Mouse (Mus musculus) hindbrain, embryonic 12.5 days (tissue): ENCODE data around the gene Lce3a. TPM values are rescaled to one million over a fixed set of nuclear protein-coding genes. Genes with fewer than 3 reads are reported as not detected.

Source experiments
- ATAC-seq: fragments of 200-750 bp; cut with Nextera tagmentation; 2 replicates; pipeline ENCODE4 v1.8.0; 2017; ENCODE audit warnings: moderate TSS enrichment; ENCODE audit not compliant: low FRiP score
- H3K27ac ChIP-seq: fragments of 300-500 bp; sonication (generic); 2 replicates; pipeline ENCODE4 v1.5.1; 2016; ENCODE audit warnings: mild to moderate bottlenecking
- H3K27me3 ChIP-seq: fragments of 300-500 bp; sonication (generic); 2 replicates; pipeline ENCODE4 v1.6.1; 2016; ENCODE audit warnings: mild to moderate bottlenecking
- H3K36me3 ChIP-seq: fragments of 300-500 bp; sonication (generic); 2 replicates; pipeline ENCODE4 v1.6.1; 2016; ENCODE audit warnings: mild to moderate bottlenecking
- H3K4me1 ChIP-seq: fragments of 300-500 bp; sonication (generic); 2 replicates; pipeline ENCODE4 v1.6.1; 2016
- H3K4me2 ChIP-seq: fragments of 300-500 bp; sonication (generic); replicated peaks from 2 replicates; pipeline ENCODE4 v1.6.1; 2016; ENCODE audit warnings: mild to moderate bottlenecking
- H3K4me3 ChIP-seq: fragments of 300-500 bp; sonication (generic); 2 replicates; pipeline ENCODE4 v1.5.1; 2016; ENCODE audit warnings: mild to moderate bottlenecking
- H3K9ac ChIP-seq: fragments of 300-500 bp; sonication (generic); 2 replicates; pipeline ENCODE4 v1.6.1; 2016; ENCODE audit warnings: mild to moderate bottlenecking, moderate library complexity
- H3K9me3 ChIP-seq: fragments of 300-500 bp; sonication (generic); replicated peaks from 2 replicates; pipeline ENCODE4 v1.6.1; 2016; ENCODE audit warnings: mild to moderate bottlenecking
- WGBS: fragments of 180-500 bp; shearing (Covaris S2); methylation state at CpG from one replicate; pipeline ENCODE4 v1.1.7; 2016; 5-methylcytosine and 5-hydroxymethylcytosine counted together
- polyA plus RNA-seq: library from polyadenylated mRNA; unstranded; fragments of >200 nt; fragmentation: Nextera tagmentation; extraction: Ambion mirVana; gene quantifications from 2 replicates; pipeline ENCODE4 v1.2.1, GENCODE M21; 2016

Gene Lce3a
- not detected in 2 replicates for polyA plus RNA-seq

- H3K9ac ChIP-seq, result no peak within 1 kb of the TSS
- no peak within 1 kb of the TSS for H3K4me3 ChIP-seq
- no peaks in the 10 kb centered on the region for H3K36me3 ChIP-seq
- no peaks in the 10 kb centered on the region for H3K27me3 ChIP-seq
- WGBS, result 73% methylated on average over 2 of the region's 2 CpGs
- no peak within 1 kb of the TSS for H3K27ac ChIP-seq
- H3K9me3 ChIP-seq, result no peaks in the 10 kb centered on the region
- H3K4me2 ChIP-seq, result no peak within 1 kb of the TSS
- no peaks in the 10 kb centered on the region for H3K4me1 ChIP-seq
- no peak for ATAC-seq
Measured at GRCm38 (mm10) chr3:92926130-92926529, at the start of gene Lce3a. Gene Lce3a (minus strand): TSS chr3:92926230.

DNA sequence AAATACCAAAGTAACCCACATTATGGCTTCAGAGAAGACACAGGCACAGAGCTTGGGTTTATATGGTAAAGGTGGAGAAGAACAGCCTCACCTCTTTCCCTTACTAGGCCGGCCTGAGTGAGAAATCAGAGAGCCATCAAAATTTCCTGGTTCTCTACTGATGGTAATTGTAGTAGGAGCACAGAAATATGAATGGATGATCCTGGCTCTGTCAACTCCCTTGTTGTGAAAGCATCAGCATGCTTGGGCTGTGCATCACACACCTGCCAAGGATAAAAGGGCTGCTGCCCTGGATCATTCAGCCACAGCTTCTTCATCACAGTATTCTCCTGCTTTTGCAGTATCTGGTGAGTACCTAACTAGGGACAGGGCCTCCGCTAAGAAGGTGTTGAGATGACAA, 40.7 kb upstream of the Lce3a start, which contains the start of gene Lce3e:
Gene Lce3e (plus strand): TSS at position 301 of the 400 bp plus-strand sequence.
- Histone ChIP-seq H3K27me3 (no peaks in the 10 kb centered on the region), H3K9me3 (no peaks in the 10 kb centered on the region), H3K4me3 (no peak within 1 kb of the TSS), H3K27ac (no peak within 1 kb of the TSS), H3K36me3 (no peaks in the 10 kb centered on the region), H3K9ac (no peak within 1 kb of the TSS), H3K4me1 (no peaks in the 10 kb centered on the region), H3K4me2 (no peak within 1 kb of the TSS)
- ATAC-seq, result no peak
- 89% methylated on average over 2 of the region's 2 CpGs for WGBS

DNA sequence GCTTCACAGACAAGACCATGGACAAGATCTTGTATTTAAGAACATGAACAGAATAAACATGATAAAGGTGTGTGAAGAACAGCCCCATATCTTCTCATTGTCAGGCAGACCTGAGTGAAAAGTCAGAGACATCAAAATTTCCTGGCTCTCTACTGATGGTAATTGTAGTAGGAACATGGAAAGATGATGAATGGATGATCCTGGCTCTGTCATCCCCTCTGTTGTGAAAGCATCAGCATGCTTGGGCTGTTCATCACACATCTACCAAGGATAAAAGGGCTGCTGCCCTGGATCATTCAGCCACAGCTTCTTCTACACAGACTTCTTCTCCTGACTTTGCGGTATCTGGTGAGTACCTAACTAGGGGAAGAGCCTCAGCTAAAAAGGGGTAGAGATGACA, 31.1 kb upstream of the Lce3a start, which contains the start of gene Lce3d:
Gene Lce3d (plus strand): TSS at position 301 of the 400 bp plus-strand sequence.
- no peak for ATAC-seq
- no peaks in the 10 kb centered on the region for H3K9me3 ChIP-seq
- no peak within 1 kb of the TSS for H3K4me3 ChIP-seq
- no peak within 1 kb of the TSS for H3K27ac ChIP-seq
- H3K9ac ChIP-seq, result no peak within 1 kb of the TSS
- H3K27me3 ChIP-seq, result no peaks in the 10 kb centered on the region
- H3K4me1 ChIP-seq, result no peaks in the 10 kb centered on the region
- no peaks in the 10 kb centered on the region for H3K36me3 ChIP-seq
- WGBS, result 92% methylated on average over 1 of the region's 1 CpGs
- no peak within 1 kb of the TSS for H3K4me2 ChIP-seq

DNA sequence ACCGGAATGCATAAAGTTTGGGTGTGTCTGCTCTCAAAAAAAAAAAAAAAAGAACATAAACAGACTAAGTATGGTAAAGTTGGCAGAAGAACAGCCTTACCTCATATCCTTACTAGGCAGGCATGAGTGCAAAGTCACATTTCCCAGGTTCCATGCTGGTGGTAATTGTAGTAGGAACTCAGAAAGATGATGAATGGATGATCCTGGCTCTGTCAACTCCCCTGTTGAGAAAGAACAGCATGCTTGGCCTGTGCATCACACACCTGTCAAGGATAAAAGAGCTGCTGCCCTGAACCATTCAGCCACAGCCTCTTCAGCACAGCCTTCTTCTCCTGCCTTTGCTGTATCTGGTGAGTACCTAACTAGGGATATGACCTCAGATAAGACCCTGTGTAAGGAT, 18.2 kb upstream of the Lce3a start, which contains the start of gene Lce3c:
Gene Lce3c (plus strand): TSS at position 301 of the 400 bp plus-strand sequence.
- Histone ChIP-seq H3K27me3 (no peaks in the 10 kb centered on the region), H3K9ac (no peak within 1 kb of the TSS), H3K4me3 (no peak within 1 kb of the TSS), H3K4me2 (no peak within 1 kb of the TSS), H3K27ac (no peak within 1 kb of the TSS), H3K36me3 (no peaks in the 10 kb centered on the region), H3K9me3 (no peaks in the 10 kb centered on the region), H3K4me1 (no peaks in the 10 kb centered on the region)
- WGBS, result 81% methylated on average over 1 of the region's 1 CpGs
- ATAC-seq, result no peak

GRCm38 (mm10) chr3:92932679-92933078, 6.6 kb upstream of the Lce3a start, which contains the start of gene Lce3b:
Gene Lce3b (plus strand): TSS chr3:92932979.
- no peak within 1 kb of the TSS for H3K4me2 ChIP-seq
- no peaks in the 10 kb centered on the region for H3K27me3 ChIP-seq
- H3K4me1 ChIP-seq, result no peaks in the 10 kb centered on the region
- no peak within 1 kb of the TSS for H3K27ac ChIP-seq
- no peak within 1 kb of the TSS for H3K4me3 ChIP-seq
- 62% methylated on average over 2 of the region's 2 CpGs for WGBS
- no peaks in the 10 kb centered on the region for H3K36me3 ChIP-seq
- no peaks in the 10 kb centered on the region for H3K9me3 ChIP-seq
- H3K9ac ChIP-seq, result no peak within 1 kb of the TSS
- ATAC-seq, result no peak

- 69% methylated on average over 4 of the region's 4 CpGs for WGBS
- H3K9me3 ChIP-seq, result no peaks in the 10 kb centered on the region
Measured at GRCm38 (mm10) chr3:92920364-92920763, 5.7 kb downstream of the Lce3a start.

GRCm38 (mm10) chr3:92907571-92907970, 18.5 kb downstream of the Lce3a start:
- H3K9me3 ChIP-seq, result no peaks in the 10 kb centered on the region
- no peak for ATAC-seq
- H3K9ac ChIP-seq, result no peak overlapping the region
- no peaks in the 10 kb centered on the region for H3K4me1 ChIP-seq
- H3K36me3 ChIP-seq, result no peaks in the 10 kb centered on the region
- H3K4me3 ChIP-seq, result no peak overlapping the region
- H3K27me3 ChIP-seq, result no peaks in the 10 kb centered on the region
- no peak overlapping the region for H3K4me2 ChIP-seq
- WGBS, result 29% methylated on average over 4 of the region's 4 CpGs
- H3K27ac ChIP-seq, result no peak overlapping the region

More at GRCm38 (mm10) chr3:92920364-92920763, 5.7 kb downstream of the Lce3a start:
- H3K9ac ChIP-seq, result no peak overlapping the region
- no peak overlapping the region for H3K4me3 ChIP-seq
- ATAC-seq, result no peak
- H3K4me2 ChIP-seq, result no peak overlapping the region
- H3K27me3 ChIP-seq, result no peaks in the 10 kb centered on the region
- H3K4me1 ChIP-seq, result no peaks in the 10 kb centered on the region
- no peak overlapping the region for H3K27ac ChIP-seq
- no peaks in the 10 kb centered on the region for H3K36me3 ChIP-seq

GRCm38 (mm10) chr3:92905182-92905581, 20.8 kb downstream of the Lce3a start:
- no peaks in the 10 kb centered on the region for H3K27me3 ChIP-seq
- ATAC-seq, result no peak

GRCm38 (mm10) chr3:92903640-92904039, 22.4 kb downstream of the Lce3a start:
- no peaks in the 10 kb centered on the region for H3K4me1 ChIP-seq
- no peak overlapping the region for H3K4me3 ChIP-seq
- no peaks in the 10 kb centered on the region for H3K9me3 ChIP-seq
- no peak for ATAC-seq
- no peak overlapping the region for H3K9ac ChIP-seq
- no peaks in the 10 kb centered on the region for H3K27me3 ChIP-seq
- no peak overlapping the region for H3K4me2 ChIP-seq
- WGBS, result 26% methylated on average over 4 of the region's 4 CpGs
- no peak overlapping the region for H3K27ac ChIP-seq
- H3K36me3 ChIP-seq, result no peaks in the 10 kb centered on the region

More at GRCm38 (mm10) chr3:92905182-92905581, 20.8 kb downstream of the Lce3a start:
- H3K9me3 ChIP-seq, result no peaks in the 10 kb centered on the region
- no peak overlapping the region for H3K27ac ChIP-seq
- WGBS, result 50% methylated on average over 3 of the region's 3 CpGs
- H3K4me3 ChIP-seq, result no peak overlapping the region
- H3K4me1 ChIP-seq, result no peaks in the 10 kb centered on the region
- H3K4me2 ChIP-seq, result no peak overlapping the region
- no peak overlapping the region for H3K9ac ChIP-seq
- no peaks in the 10 kb centered on the region for H3K36me3 ChIP-seq

DNA sequence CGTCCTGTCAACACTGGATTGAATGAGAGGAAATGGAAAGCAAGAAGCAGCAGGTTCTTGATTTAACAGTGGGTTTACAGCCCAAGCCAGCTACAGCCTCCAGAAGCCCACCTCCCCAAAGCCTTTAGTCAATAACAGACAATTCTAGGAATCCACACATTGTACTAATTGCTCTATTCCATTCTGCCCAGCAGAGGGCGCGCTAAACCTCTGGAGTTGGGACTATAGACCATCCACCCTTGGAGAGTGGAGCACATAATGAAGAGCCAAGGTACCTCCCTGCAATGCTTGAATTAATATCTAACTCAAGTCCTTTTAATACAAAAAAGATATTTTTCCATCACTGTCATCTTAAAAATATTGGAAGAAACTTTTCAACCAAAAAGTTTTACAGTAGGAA, 23.0 kb downstream of the Lce3a start:
- H3K4me2 ChIP-seq, result no peak overlapping the region
- no peaks in the 10 kb centered on the region for H3K27me3 ChIP-seq
- H3K36me3 ChIP-seq, result no peaks in the 10 kb centered on the region
- 33% methylated on average over 3 of the region's 3 CpGs for WGBS
- H3K9ac ChIP-seq, result no peak overlapping the region
- H3K27ac ChIP-seq, result no peak overlapping the region
- ATAC-seq, result no peak
- no peak overlapping the region for H3K4me3 ChIP-seq
- H3K9me3 ChIP-seq, result no peaks in the 10 kb centered on the region
- no peaks in the 10 kb centered on the region for H3K4me1 ChIP-seq

DNA sequence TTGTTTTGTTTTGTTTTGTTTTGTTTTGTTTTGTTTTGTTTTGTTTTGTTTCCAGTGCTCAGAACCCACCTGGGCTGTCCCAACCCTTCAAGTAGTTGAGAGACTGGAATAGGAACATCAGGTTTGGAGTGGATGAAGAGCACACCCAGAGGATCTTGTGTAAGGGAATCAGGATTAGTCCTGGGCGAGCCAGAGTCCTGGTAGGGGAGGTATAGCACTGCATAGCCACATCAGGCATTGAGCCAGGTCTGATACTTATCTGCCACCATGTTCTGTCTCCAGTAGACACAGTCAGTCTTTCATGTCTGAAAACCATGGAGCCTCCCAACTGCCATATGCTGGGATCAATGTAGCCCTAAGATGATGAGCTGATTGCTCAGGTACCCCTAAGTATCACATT, 31.5 kb downstream of the Lce3a start:
- Histone ChIP-seq H3K9me3 (no peaks in the 10 kb centered on the region), H3K4me2 (no peak overlapping the region), H3K4me1 (no peaks in the 10 kb centered on the region), H3K36me3 (no peaks in the 10 kb centered on the region), H3K9ac (no peak overlapping the region), H3K4me3 (no peak overlapping the region), H3K27me3 (no peaks in the 10 kb centered on the region), H3K27ac (no peak overlapping the region)
- 65% methylated on average over 1 of the region's 1 CpGs for WGBS
- no peak for ATAC-seq

DNA sequence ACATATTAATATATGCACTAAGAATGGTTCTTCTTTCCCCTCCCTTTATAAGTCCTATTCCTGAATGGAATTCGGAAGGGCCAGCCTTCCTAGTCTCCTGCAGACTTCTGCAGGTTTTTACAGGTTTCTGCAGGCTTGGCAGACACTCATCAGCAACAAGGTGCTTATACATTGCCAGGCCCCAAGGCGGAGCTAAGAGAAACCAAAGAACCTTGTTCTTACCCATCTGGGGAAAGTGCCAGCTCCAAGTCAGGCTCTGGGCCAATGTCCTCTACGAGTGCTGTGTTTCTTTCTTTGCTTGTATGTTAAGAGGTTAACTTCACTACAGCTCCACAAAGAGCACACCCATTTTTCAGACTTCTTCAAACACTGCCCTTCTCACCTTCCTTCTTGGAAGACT, 32.0 kb downstream of the Lce3a start:
- WGBS, result 69% methylated on average over 3 of the region's 3 CpGs
- Histone ChIP-seq H3K36me3 (no peaks in the 10 kb centered on the region), H3K9ac (no peak overlapping the region), H3K27ac (no peak overlapping the region), H3K9me3 (no peaks in the 10 kb centered on the region), H3K27me3 (no peaks in the 10 kb centered on the region), H3K4me2 (no peak overlapping the region), H3K4me3 (no peak overlapping the region), H3K4me1 (no peaks in the 10 kb centered on the region)
- no peak for ATAC-seq
